Mouse (Mus musculus) urinary bladder, postnatal 25 days (tissue): Measurements from ENCODE around the gene Ctsd.
"Not testable (repeated sequence)": the region's sequence is repeated elsewhere in the genome, so short reads cannot be mapped to it uniquely, and the experiment has no call there.

Experiments used
- DNase-seq: peaks from one replicate; pipeline ENCODE4 v3.0.0; 2022; ENCODE audit warnings: low spot score

Ctsd gene

DNA sequence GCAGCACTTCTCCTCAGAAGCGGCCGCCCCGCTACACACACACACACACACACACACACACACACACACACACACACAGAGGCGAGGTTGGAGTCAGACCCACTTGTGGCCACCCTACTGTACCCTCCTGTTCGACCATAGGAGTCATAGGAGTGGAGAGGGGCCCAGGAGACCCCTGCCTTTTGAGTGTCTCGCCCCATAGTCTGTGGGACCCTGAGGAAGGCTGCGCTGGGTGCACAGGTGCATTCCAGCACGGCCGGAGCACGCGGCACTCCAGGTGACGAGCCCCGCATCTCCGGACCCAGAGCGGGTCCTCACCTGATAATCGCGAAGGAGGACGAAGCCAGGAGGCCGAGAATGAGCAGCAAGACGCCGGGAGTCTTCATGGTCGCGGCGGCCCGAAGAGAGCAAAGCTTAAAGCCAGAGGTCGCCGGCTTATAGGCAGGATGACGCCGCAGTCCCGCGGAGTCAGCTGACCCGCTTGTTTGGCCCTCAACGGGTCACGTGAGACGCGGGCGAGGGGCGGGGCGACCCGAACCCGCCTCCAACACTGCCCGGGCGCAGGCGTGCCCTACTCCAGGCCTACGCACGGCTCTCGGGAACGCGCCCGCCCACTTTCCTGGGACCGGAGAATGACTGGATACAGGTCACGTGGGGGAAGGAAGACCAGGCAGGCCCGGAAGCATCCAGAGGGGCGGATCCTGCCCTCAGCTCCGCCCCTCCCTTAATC is at the start of gene Ctsd:
TSS of gene Ctsd (minus strand) at position 620 of the 730 bp plus-strand sequence.
- peak; percentile 96 for DNase-seq

DNA sequence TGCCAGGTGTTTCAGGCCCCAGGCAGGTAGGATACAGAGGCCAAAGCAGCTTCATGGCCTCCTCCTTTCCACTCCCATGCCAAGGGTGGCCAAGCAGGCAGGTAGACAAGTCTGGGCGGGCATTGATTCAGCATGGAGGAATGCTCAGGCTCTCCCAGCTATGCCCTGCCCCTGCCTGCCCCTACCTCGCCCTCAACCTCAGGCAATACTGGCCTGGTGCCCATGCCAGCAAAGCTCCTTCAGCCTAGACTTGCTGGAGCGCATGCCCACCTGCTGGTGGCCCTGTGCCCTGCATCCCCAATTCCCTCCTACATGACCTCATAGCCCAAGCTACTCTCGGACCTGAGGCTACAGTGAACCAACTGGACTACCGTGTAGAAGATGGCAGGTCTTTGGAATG is 49.5 kb upstream of the Ctsd start:
- DNase-seq, result peak; percentile 72

DNA sequence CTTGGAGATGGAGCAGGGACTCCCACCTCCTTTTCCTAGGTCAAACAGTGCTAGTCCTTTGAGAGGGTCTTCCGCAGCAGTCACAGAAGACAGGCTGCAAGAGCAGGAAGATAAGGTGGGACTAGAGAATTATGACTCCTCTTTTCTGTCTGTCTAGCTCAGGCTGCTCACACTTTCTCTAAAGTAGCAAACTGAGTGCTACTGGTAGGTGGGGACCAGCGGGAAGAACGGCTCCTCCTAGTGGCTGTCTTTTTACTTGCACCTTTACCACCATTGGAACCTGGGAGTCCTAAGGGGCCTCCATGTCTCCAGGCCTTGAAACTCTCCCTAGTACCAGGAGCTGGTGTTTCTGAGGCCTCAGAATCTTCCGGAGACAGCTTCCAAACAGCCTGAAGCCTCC is 47.7 kb upstream of the Ctsd start:
- DNase-seq, result no peak

DNA sequence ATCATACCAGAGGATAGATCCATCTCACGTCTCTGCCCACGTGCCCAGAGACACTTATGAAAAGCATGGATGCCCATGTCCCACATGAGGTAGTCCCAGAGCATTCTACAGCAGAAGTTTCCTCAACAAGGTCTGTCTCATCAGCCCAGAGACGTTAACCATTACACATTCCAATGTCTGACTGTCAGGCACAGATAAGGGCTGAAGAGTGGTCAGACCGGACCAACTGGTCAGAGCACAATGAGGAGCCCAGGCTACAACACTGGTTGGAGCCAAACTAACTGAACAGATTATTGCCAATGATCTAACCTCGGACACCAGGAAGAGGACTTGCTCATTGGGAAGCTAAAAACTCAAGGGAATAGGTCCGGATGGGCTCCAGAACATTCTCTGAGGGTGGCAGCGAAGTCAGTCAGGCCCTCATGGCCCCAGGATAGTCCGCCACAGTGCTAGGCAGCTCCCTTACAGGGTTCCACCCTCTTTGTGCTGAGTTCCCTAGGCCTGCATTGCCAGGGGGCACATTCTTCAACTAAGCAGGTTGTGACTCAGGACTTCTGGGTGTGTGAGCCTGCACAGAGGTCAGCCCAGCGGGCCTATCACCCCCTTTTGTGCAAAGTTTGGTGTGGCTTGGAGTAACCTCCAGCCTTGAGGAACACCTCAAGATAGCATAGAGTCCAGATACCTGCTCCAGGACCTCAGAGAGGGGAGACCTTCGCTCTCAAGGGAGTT is 46.5 kb upstream of the Ctsd start, which contains the start of gene Syt8:
TSS of gene Syt8 (plus strand) at position 714 of the 729 bp plus-strand sequence.
- no peak for DNase-seq

DNA sequence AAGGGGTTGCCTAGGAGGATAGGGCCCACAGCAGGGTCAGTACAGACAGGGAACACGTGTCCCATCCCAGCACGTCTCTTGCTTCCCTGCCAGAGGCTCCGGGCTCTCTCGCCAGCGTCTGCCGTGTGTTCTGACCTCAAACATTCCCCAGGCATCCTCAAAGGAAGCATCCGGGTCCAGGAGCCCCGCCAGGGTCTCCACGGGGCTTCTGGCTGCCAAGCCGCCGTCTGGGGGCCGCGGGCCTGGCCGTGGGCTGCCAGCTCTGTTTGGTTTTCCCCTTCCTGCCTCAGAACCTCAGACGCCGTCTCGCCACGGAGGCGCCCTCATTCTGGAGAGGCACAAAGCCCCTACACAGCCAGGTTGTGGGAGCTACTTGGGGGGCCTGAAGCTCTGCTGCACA is 45.8 kb upstream of the Ctsd start:
- DNase-seq, result no peak

DNA sequence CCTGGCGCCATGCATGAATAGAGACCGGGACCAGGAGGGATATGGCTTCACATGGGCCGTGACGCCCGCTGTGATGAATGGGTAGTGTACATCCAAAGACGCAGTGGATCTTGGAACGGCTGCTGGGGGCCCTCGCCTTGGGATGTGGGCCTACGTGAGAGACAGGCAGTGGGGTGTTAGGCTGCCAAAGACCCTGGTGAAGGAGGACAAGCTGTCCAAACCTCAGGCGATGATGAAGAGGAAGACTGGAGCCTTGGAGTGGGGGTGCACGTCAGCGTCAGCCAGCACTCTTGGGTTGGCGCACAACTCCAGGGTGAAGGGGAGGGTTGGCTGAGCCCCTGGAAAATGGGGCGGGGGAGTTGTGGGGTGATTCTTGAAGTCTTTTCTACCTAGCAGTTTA is 43.3 kb upstream of the Ctsd start:
- DNase-seq, result no peak

DNA sequence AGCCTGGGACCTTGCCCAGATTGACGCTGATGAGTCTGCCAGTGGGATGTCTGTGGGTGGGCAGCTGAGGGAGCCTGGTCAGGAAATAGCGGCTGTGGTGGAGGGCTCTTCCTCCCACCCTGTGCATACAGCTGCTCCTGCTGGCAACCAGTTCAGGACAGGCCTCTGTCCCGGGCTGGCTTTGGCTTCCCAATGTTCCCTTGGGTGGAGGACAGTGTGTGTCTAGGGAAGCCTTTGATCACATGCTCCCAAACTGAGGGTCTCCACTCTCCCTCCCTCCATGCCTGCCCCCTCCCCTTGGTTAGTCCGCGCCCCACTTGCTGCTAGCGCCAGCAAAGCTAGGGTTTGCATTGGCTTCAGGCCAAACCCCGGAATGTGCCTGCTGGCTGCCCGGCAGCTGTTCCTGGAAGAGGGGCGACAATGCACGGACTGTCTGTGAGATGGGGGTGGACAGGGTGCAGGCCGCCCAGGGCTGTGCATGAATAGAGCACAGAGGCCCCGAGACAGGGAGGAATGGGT is 42.4 kb upstream of the Ctsd start:
- no peak for DNase-seq

DNA sequence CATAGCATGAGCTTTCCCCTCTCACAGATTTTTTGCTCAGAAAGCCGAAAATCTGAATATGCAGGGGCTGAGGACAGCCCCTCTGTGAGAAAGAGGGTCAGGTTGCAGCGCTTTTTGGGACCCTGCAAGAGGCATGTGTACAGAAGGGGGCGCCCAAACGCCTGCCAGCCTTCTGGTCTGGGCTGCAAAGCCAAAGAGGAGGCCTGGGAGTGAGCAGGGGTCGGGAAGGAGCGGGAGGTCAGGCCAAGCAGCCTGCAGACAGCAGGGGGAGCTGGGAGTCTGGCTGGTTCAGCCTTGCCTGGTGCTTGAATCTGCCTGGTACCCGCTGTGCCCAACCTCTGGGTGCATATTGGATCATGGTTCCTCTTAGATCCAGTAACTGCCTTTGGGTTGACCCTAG is 40.4 kb upstream of the Ctsd start:
- no peak for DNase-seq

DNA sequence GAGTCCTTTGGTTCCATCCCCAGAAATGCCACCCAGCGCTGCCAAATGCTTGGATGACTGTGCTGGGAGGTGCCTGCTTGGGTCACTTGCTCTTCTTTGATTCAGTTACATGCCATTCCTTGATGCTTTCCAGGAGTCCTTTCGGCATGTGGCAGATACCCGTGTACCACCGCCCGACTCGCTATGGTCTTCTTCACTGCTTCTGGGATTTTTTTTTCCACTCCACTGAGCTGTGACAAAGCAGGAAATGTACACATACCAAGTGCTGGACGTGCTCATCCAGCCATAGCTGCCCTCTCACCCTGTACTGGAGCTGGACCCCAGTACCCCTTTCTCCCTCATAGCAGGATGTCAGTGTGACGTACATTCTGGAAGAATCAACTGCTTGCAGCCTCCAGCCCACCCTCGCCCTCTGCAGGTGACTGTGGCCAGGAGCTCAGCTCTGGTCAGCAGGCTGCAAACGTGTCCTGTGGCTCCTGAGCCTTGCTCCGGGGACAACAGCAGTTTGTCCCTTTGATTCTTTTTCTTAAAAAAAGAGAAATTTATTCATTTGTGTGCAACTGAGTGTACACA is 37.9 kb upstream of the Ctsd start:
- DNase-seq, result no peak

DNA sequence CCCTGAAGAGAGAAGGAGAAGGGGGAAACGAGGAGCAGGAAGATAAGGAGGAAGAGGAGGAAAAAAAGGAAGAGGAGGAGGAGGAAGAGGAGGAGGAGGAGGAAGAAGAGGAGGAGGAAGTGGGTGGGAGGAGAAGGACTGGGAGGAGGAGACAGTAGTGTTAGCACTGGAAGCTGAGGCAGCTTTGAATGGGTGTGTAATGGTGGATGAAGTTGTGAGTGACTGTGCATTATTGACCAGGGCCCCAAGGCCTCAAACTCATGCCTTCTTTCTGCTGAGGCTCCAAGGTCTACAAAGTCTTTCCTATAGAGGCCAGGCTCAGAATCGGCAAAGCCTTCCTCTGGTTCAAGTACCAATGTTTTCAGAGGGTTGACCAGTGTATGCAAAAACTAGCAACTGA is 34.0 kb upstream of the Ctsd start:
- no peak for DNase-seq

DNA sequence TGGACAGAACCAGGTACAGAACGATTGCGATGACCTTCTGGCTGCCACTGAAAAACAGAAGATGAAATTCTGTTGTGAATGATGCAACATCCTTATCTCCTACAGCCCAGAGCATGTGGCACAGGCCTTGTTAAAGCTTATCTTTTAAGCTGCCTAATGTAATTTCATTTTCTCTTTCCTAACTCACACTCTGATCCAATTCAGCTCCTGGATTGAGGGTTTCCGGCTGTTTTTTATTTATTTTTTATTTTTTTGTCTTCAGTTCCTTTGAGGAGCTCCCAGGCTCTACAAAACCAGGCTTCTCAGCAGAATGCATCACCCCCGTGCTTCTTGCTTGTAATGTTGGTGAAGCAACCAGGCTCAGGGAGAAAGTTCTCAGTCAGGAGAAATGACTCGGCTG is 32.0 kb upstream of the Ctsd start:
- no peak for DNase-seq

DNA sequence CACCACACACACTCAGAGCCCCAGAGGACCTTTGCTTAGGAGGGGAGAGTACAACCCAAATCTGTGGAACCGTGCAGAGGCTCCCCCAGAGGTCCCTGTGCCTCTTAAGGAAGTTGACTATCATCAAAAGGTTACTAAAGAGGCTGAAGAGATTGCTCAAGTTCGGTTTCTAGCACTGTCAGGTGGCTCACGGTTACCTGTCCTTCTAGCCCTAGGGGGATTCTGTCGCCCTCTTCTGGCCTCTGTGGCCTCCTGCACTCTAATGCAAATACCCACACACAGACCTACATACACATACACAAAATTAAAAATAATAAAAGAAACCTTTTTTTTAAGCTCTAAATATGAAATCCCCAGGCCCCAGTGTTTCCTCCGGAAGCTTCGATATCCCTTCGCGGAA is 30.8 kb upstream of the Ctsd start:
- DNase-seq, result no peak

DNA sequence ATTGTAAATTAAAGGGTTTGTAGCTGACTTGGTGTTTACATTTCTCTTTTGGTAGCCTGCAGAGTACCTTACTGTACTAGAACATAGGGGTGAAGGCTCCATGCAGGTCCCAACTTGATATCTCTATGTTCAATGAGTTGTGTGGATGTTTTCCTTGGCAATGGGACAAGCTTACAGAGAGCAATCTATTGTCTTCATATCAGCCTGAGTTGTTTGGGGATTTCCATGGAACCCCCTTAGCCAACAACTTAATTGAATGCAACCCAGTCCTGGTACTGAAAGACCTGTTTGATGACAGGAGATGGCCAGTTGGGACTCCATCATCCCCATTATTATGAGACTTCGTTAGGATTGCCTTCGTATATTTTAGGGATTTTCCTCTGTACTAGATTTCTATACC is 30.2 kb upstream of the Ctsd start:
- no peak for DNase-seq

DNA sequence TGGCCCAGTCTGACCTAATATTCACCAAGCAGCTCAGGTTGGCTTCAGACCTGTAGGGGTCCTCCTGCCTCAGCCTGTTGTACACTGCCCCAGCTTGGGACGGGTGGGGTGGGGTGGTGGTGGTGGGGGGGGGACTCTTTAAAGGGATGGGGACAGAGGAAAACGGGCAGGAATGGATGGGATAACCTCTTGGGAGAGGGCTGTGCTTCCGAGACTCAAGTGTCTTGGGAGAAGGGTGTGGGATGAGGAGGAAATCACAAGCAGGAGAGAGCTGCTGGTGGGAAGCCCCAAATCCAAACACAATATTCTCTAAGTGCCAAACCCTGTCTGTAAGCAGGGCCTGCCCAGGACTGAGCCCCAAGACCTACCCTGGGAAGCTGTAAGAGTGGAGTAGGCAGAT is 28.4 kb upstream of the Ctsd start:
- DNase-seq, result no peak

DNA sequence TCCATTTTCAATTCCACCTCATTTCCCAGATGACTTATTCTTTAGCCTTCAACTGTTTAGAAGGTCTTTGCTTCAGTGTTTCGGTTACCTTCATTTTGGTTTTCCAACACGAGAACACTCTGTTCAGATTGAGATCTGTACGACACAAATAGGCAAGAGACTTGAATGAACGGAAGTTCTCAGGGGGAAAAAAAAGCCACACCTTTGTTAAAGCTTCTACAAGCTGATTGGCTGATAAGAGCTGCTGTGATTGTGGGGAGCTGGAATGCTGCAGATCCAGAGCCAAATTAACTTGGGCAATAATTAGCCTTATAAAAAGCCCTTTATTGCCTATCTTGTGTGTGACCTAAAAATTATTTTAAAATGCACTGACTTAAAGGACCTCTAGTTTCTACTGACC is 27.5 kb upstream of the Ctsd start:
- DNase-seq, result no peak

DNA sequence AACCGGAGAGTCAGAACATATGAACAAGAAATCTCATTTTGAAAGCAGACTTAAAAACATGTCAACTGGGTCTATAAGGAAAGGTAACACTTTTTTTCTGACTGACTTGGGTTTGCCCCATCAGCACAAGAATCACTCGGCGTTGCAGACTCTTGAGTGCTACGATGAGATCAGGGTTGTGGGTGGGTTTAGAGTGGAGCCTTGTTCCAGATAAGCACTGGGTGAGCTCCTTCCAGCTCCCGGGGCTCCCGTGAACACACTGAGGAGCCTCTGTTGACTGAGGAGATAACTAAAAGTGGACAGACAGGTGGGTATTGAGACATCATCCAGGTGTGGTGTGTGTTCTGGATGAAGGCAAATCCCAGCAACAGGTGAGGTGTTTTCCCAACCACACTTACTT is 25.4 kb upstream of the Ctsd start:
- DNase-seq, result no peak

DNA sequence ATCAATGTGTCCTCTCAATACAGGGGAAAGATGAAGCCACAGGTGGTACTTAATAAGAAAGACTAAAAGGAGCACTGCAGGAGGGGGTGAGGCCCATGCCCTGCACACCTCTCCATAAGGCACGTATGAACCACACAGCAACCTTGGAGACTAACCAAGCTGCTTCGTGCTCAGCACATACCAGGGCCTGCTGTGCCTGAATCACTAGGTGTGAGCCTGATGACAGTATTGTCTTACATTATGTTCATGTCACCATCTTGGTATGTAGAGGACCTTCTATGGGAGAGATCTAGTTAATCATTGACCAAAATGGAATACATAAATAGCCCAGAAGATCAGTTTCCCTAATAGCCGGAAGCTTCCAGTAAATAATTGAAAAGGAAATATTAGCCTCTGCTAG is 21.8 kb upstream of the Ctsd start:
- DNase-seq, result no peak

DNA sequence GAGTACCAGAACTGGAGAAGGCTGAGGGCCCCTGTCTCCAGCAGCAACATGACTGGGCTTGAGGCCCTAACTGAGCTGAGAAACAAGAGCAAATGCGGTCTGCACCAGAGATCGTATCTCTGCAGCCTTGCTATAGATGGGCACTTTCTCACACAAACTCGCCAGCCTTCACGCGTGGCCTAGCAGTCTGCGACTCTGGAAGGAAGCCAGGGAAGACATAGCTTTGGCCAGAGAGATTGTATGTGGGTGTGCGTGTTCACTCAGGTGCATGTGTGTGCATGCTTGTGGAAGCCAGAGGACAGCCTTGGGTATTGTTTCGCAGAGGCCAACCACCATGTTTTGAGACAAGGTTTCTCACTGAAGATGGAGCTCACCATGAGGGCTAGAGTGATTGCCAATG is 20.8 kb upstream of the Ctsd start:
- no peak for DNase-seq

DNA sequence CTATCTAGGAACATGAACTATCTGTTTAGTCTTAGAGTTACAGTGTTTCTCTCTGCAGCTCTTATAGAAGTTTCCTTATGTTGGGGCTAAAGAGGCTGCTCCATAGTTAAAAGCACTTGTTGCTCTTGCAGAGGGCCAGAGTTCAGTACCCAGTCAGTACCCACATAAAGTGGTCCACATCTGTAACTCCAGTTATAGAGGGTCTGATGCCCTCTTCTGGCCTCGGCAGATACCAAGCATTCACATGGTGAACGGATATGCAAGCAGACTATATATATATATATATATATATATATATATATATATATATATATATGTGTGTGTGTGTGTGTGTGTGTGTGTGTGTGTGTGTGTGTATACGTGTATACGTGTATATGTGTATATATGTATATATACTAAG is 20.1 kb upstream of the Ctsd start:
- no peak for DNase-seq

DNA sequence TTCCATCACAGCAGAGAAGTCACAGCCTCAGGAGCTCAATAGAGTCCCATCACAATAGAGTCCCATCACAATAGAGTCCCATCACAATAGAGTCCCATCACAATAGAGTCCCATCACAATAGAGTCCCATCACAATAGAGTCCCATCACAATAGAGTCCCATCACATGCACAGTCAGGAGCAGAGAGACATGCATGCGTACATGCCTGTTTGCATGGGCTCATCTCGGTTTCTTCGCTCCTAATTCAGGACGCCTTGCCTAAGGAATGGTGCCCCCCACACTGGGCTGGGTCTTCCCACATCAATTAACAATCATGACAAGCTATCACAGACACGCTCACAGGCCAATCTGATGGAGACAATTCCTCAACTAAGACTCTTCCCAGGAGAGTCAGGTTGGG is 17.3 kb upstream of the Ctsd start:
- DNase-seq, result not testable (repeated sequence)

DNA sequence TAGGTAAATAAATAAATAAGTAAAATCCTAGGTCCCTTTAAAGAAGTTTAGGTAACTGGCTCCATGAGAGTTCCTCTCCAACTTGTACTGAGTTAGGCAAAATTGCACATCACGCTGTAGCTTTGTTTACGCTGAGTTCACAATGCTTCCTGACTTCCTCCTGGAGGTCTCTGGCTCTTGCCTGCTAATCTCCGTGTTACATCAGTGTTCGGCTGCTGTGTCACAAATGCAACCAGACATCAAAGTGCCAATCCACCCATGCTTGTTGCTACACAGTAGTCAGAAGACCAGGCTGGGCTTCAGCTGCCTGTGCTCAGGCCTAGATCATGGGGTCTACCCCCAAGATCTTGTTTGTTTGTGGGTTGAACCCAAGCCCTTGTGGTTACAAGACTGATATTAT is 15.8 kb upstream of the Ctsd start:
- DNase-seq, result no peak

DNA sequence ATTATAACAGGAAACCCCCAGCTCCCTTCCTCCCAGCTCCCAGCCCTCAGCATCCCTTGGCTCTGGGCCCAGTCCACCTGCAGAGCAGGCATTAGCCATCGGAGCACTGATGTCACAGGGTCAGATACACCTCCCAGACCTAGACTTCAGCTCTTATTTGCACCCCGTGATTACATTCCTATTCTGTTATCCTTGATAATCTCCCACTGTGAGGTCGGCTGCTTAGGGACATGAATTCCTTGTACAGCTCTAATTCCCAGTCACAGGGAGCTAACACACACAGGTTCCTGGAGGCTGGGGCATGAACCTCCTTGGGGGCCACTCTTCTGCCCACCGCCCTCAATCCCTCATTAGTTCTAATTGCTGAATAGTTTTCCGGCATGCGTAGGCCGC is 12.9 kb upstream of the Ctsd start:
- DNase-seq, result no peak

DNA sequence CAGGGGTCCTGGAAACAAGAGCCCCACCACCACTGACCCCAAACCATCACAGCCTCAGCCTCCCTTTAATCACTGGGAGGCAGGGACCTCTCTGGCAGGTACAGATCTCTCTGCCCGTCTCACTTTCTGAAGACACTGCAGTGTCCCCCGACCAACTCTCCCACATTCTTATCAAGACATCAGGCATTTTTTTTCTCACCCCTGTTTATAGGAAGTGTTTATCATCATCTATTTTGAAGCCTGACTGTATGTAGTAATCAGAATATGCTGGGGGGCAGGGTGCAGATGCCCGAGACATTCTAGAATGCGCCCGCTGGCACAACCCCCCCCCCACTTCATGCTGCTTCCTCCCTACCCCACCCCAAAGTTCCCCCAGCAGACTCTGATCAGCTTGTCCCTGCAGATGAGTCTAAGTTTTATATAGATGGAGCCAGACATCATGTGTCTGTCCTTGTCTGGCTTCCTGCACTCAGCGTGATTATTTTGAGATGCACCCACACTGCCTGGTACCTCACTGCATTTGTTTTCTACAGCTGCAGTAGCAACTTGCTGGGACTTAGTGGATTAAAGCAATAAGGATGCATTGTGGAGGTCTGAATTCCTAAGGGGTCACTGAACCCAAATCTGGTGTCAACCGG is 12.4 kb upstream of the Ctsd start:
- DNase-seq, result no peak
